Mouse (Mus musculus) midbrain, postnatal 0 days (tissue): ENCODE data around the gene Gm5861. TPM values are rescaled to one million over a fixed set of nuclear protein-coding genes. Genes with fewer than 3 reads are reported as not detected.
"Not testable (repeated sequence)": the region's sequence is repeated elsewhere in the genome, so short reads cannot be mapped to it uniquely, and the experiment has no call there.

Experiments
- ATAC-seq: fragments of 200-750 bp; cut with Nextera tagmentation; 2 replicates; pipeline ENCODE4 v1.8.0; 2017; ENCODE audit warnings: moderate number of reproducible peaks, mild to moderate bottlenecking, moderate TSS enrichment, moderate library complexity; ENCODE audit not compliant: low FRiP score
- DNase-seq: peaks from one replicate; pipeline ENCODE4 v3.0.0-alpha.2; 2015; ENCODE audit warnings: low spot score
- H3K27ac ChIP-seq: fragments of 300-500 bp; sonication (generic); 2 replicates; pipeline ENCODE4 v1.5.1; 2014; ENCODE audit warnings: low read depth, mild to moderate bottlenecking, low read length, mixed read lengths
- H3K27me3 ChIP-seq: fragments of 300-500 bp; sonication (generic); 2 replicates; pipeline ENCODE4 v1.6.1; 2014; ENCODE audit warnings: low read length, control low read depth, mixed read lengths; ENCODE audit not compliant: insufficient read depth
- H3K36me3 ChIP-seq: fragments of 300-500 bp; sonication (generic); 2 replicates; pipeline ENCODE4 v1.6.1; 2014; ENCODE audit warnings: low read length, control low read depth, mixed read lengths; ENCODE audit not compliant: insufficient read depth
- H3K4me1 ChIP-seq: fragments of 300-500 bp; sonication (generic); 2 replicates; pipeline ENCODE4 v1.6.1; 2014; ENCODE audit warnings: mild to moderate bottlenecking, control low read depth, antibody characterized with exemption, low read length, mixed read lengths; ENCODE audit not compliant: insufficient read depth
- H3K4me2 ChIP-seq: fragments of 300-500 bp; sonication (generic); 2 replicates; pipeline ENCODE4 v1.6.1; 2014; ENCODE audit warnings: low read depth, mild to moderate bottlenecking, low read length, mixed read lengths; ENCODE audit not compliant: poor library complexity, severe bottlenecking
- H3K4me3 ChIP-seq: fragments of 300-500 bp; sonication (generic); 2 replicates; pipeline ENCODE4 v1.5.1; 2014; ENCODE audit warnings: low read depth, mild to moderate bottlenecking, low read length, moderate library complexity
- H3K9ac ChIP-seq: fragments of 300-500 bp; sonication (generic); replicated peaks from 2 replicates; pipeline ENCODE4 v1.6.1; 2014; ENCODE audit warnings: mild to moderate bottlenecking, low read length, moderate library complexity, mixed read lengths; ENCODE audit not compliant: poor library complexity, severe bottlenecking
- H3K9me3 ChIP-seq: fragments of 300-500 bp; sonication (generic); 2 replicates; pipeline ENCODE4 v1.6.1; 2016; ENCODE audit warnings: low read length, control low read depth
- WGBS: fragments of 180-500 bp; shearing (Covaris S2); extraction: QIAGEN DNeasy Blood & Tissue Kit; methylation state at CpG from one replicate; pipeline ENCODE4 v1.1.7; 2014; 5-methylcytosine and 5-hydroxymethylcytosine counted together
- polyA plus RNA-seq: library from polyadenylated mRNA; unstranded; fragments of >200 nt; fragmentation: Nextera tagmentation; extraction: Ambion mirVana; gene quantifications from 2 replicates; pipeline ENCODE4 v1.2.1, GENCODE M21; 2015
- total RNA-seq: library from RNA; depleted of rRNA; stranded (reverse); fragments of >200 nt; gene quantifications from 2 replicates; pipeline ENCODE4 v1.2.3, GENCODE M21; 2014; rRNA removed

Gm5861 gene
- total RNA-seq, result not detected in 2 replicates
- polyA plus RNA-seq, result not detected in 2 replicates

- DNase-seq, result not testable (repeated sequence)
- 59% methylated on average over 2 of the region's 3 CpGs for WGBS
Measured at GRCm38 (mm10) chr5:11182772-11183171, at the start of gene Gm5861. Gene Gm5861, plus strand, starts transcription at chr5:11183072.

DNA sequence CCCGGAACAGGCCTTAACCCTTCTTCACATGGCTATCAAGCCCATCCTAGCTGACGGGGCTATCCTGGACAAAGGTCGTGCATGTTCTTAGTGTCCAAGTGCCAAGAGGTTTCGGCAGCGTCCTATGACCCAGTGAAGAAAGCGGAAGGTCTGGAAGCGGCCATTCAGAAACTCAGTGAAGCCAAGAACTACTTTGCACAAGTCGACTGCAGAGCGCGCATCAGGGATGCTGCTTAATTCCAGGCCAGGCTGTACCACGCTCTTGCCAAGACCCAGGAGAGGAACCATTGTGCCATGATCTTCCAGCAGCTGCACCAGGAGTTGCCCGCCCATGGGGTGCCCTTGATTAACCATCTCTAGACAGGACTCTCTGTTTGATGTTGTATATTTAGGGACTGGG, 44.8 kb upstream of the Gm5861 start:
- H3K9ac ChIP-seq, H3K4me3 ChIP-seq, H3K4me2 ChIP-seq, H3K9me3 ChIP-seq, H3K27me3 ChIP-seq, H3K27ac ChIP-seq, DNase-seq, ATAC-seq, H3K36me3 ChIP-seq, H3K4me1 ChIP-seq: not testable (repeated sequence)
- 95% methylated on average over 12 of the region's 12 CpGs for WGBS

More at GRCm38 (mm10) chr5:11182772-11183171, at the start of gene Gm5861:
- H3K4me3 ChIP-seq, H3K36me3 ChIP-seq, H3K27me3 ChIP-seq, ATAC-seq, H3K9me3 ChIP-seq, H3K4me1 ChIP-seq, H3K4me2 ChIP-seq, H3K27ac ChIP-seq, H3K9ac ChIP-seq: not testable (repeated sequence)

Other genes with a start within 250 kb of the Gm5861 start
- not detected in 2 replicates for gene Gm8871, start 235.3 kb upstream of the Gm5861 start, total RNA-seq
- not detected in 2 replicates for gene Gm8871, start 235.3 kb upstream of the Gm5861 start, polyA plus RNA-seq
- gene Gm8857, start 235.3 kb upstream of the Gm5861 start, total RNA-seq, result not detected in 2 replicates
- gene Gm8857, start 235.3 kb upstream of the Gm5861 start, polyA plus RNA-seq, result not detected in 2 replicates
- gene Gm8879, start 55.4 kb upstream of the Gm5861 start, total RNA-seq, result not detected in 2 replicates
- gene Gm8879, start 55.4 kb upstream of the Gm5861 start, polyA plus RNA-seq, result not detected in 2 replicates
- not detected in 2 replicates for gene Gm8890, start 73.0 kb downstream of the Gm5861 start, total RNA-seq
- not detected in 2 replicates for gene Gm8890, start 73.0 kb downstream of the Gm5861 start, polyA plus RNA-seq
- gene Speer1, start 158.4 kb downstream of the Gm5861 start, total RNA-seq, result not detected in 2 replicates
- not detected in 2 replicates for gene Speer1, start 158.4 kb downstream of the Gm5861 start, polyA plus RNA-seq
- gene Gm8897, start 233.3 kb downstream of the Gm5861 start, total RNA-seq, result not detected in 2 replicates
- not detected in 2 replicates for gene Gm8897, start 233.3 kb downstream of the Gm5861 start, polyA plus RNA-seq